Mouse (Mus musculus): Measurements from ENCODE around the gene Brd7.

DNA sequence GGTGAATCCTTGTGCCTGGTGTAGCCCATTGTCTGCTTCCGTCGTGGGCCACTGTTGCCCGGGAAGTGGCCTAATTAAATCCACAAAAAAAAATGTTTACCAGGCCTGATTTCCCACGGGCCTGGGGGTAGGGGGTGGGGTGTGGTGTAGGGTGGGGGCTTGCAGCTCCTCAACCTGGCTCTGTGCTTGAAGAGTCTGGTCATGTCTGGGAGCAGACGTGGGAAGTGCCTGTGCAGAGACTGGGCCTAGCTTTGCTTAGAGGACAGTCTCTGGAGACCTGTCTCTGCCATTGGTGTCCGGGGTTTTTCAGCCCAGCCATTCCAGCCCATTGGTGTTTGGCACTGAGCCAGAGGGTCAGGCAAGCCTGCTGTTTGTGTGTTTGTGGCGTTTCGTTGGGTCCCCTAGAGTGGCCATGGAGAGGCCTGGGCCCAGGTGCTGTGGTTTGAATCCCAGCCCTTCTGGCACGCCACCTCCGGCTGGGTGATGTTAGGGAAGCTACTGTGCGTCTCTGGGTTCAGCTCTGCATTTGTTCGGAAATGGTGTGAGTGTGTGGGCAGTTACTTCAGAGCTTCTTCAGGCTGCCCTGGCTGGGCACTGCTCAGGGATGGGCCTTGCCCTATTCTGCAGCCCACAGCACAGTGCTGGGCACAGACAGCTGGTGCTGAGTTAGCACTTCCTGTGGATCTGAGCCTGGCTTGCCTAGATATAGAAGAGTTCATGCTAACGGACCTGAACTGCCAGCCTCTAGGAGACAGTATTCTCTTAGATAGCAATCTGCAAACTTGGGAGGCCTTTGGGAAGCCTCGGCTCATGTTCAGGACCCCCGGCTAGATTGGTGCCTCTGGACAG, 60.2 kb downstream of the Brd7 start:
- TF ChIP-seq CTCF (IDR thresholded peaks at IDR 0.05; ENCODE audit: borderline replicate concordance, insufficient read depth, low read depth, low read length) (no peak), POLR2A (IDR thresholded peaks at IDR 0.05; ENCODE audit: borderline replicate concordance, insufficient read depth, low read length) (no peak)

Data from cerebellum, adult 2 months (tissue).